Mouse (Mus musculus) stomach, postnatal 0 days (tissue): ENCODE data around the gene Trip13.

ENCODE experiments used
- CTCF ChIP-seq: IDR thresholded peaks from 2 replicates; pipeline ENCODE4 v1.5.1; 2016; ENCODE audit warnings: antibody characterized with exemption, low read depth, mild to moderate bottlenecking, moderate library complexity
- EP300 ChIP-seq: optimal IDR thresholded peaks from 2 replicates; pipeline ENCODE3; 2016; ENCODE audit warnings: antibody characterized with exemption

DNA sequence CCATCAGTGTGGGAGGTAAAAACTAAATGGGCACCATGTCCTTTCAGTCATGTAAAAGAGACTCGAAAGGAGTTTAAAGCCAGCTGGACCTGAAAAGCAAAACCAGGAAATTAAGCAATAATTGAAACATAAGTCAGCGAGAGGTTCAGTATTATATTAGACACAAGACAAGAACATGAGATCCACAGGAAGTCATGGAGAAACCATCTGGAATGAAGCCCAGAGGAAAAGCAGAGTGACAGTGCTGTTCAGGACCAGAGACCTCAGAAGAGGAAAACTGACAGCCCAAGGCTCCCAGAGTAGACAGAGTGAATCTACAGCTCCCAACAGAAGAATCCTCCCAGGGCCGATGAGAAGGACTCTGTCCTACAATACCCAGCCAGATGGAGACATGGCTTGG, 40.0 kb downstream of the Trip13 start:
- TF ChIP-seq EP300 (no peak), CTCF (no peak)
